In the genomic region with DNA sequence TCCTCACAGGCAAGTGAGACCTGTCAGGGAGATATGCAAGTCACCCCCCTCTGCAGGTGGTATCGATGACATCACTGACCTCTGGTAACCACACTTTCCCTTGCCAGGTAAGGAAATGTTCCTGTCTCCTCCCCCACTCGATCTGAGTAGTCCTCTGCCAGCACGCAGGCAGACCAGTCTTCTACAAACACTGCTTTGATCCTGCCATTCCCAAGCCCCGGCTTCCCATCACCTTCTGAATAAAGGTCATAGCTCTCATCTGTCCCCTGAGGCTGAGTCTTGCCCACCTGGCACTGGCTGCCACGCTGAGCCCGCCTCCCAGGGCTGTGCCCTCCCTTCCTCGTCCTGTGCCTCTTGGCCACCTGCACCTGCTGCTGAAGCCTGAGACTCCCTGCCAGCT, we compare ENCODE assay signal across 12 mouse cellular contexts. TPM values are rescaled to one million over a fixed set of nuclear protein-coding genes. Genes with fewer than 3 reads are reported as not detected.
DNase-seq lines count a peak whose midpoint lies in the region; ATAC-seq lines count a peak whose summit lies in the region.
"Had no signal": no experiment of that assay in that cellular context is flagged by ENCODE, and none has a peak within 500 bp of the region (broad histone marks: within the 10 kb centered on the region; RNA-seq: fewer than 3 reads in every experiment).

No protein-coding gene starts in this region.

- no peak for DNase-seq in hindbrain, embryonic 10.5 days (ENCODE audit: low spot score)
- no peak for DNase-seq in embryonic facial prominence, embryonic 14.5 days (ENCODE audit: low spot score)
- DNase-seq in kidney, postnatal 14 days: peak; percentile 39
- DNase-seq in lung, postnatal 36 days: peak; percentile 85
- DNase-seq in layer of hippocampus, postnatal 14 days (ENCODE audit: low spot score in 2 of 2): no peak
- no peak for DNase-seq in adrenal gland, adult (ENCODE audit: inconsistent age in 2 of 2, low spot score in 1 of 2)
- DNase-seq: cerebellum, postnatal 14 days; heart, postnatal 36 days had no signal

- no peak overlapping the region for H3K9ac ChIP-seq in hindbrain, embryonic 12.5 days
- no peak overlapping the region for H3K9ac ChIP-seq in embryonic facial prominence, embryonic 14.5 days (ENCODE audit: low read depth, low read length)
- H3K9ac ChIP-seq: forebrain, embryonic 12.5 days; midbrain, embryonic 12.5 days had no signal

- WGBS in hindbrain, embryonic 10.5 days: 30% methylated on average over 7 of the region's 7 CpGs
- WGBS in hindbrain, embryonic 12.5 days: 28% methylated on average over 7 of the region's 7 CpGs
- 9% methylated on average over 7 of the region's 7 CpGs for WGBS in embryonic facial prominence, embryonic 14.5 days

- no peaks in the 10 kb centered on the region for H3K9me3 ChIP-seq in hindbrain, embryonic 10.5 days
- H3K9me3 ChIP-seq in hindbrain, embryonic 12.5 days (replicated peaks): no peaks in the 10 kb centered on the region
- H3K9me3 ChIP-seq in embryonic facial prominence, embryonic 14.5 days (ENCODE audit: control insufficient read depth, low read length): no peaks in the 10 kb centered on the region
- H3K9me3 ChIP-seq: forebrain, embryonic 12.5 days; midbrain, embryonic 12.5 days had no signal

- peaks cover 30% of the 10 kb centered on the region for H3K4me1 ChIP-seq in hindbrain, embryonic 10.5 days (replicated peaks)
- H3K4me1 ChIP-seq in hindbrain, embryonic 12.5 days: peaks cover 11% of the 10 kb centered on the region; the same call in 1 of the 2 replicates
- no peaks in the 10 kb centered on the region for H3K4me1 ChIP-seq in embryonic facial prominence, embryonic 14.5 days (ENCODE audit: control insufficient read depth, insufficient read depth, low read length)

- H3K4me2 ChIP-seq in hindbrain, embryonic 12.5 days (replicated peaks): no peak overlapping the region
- H3K4me2 ChIP-seq in embryonic facial prominence, embryonic 14.5 days (ENCODE audit: low read depth, low read length): no peak overlapping the region
- H3K4me2 ChIP-seq: forebrain, embryonic 12.5 days; midbrain, embryonic 12.5 days had no signal

- 0 out of 2 replicates have a peak, but pooled peaks cover 3% of the 10 kb centered on the region for H3K27me3 ChIP-seq in hindbrain, embryonic 10.5 days (ENCODE audit: insufficient read depth, poor library complexity, severe bottlenecking)
- H3K27me3 ChIP-seq in hindbrain, embryonic 12.5 days: peaks cover 2% of the 10 kb centered on the region; the same call in 1 of the 2 replicates
- no peaks in the 10 kb centered on the region; the same call in 1 of the 2 replicates for H3K27me3 ChIP-seq in embryonic facial prominence, embryonic 14.5 days (replicated peaks; ENCODE audit: control insufficient read depth, insufficient read depth, low read length)

- no peak overlapping the region for H3K4me3 ChIP-seq in hindbrain, embryonic 10.5 days
- H3K4me3 ChIP-seq in hindbrain, embryonic 12.5 days: no peak overlapping the region
- H3K4me3 ChIP-seq in embryonic facial prominence, embryonic 14.5 days (ENCODE audit: low read depth, low read length): no peak overlapping the region
- H3K4me3 ChIP-seq: forebrain, embryonic 12.5 days; midbrain, embryonic 12.5 days had no signal

- no peaks in the 10 kb centered on the region for H3K36me3 ChIP-seq in hindbrain, embryonic 10.5 days
- no peaks in the 10 kb centered on the region for H3K36me3 ChIP-seq in hindbrain, embryonic 12.5 days
- no peaks in the 10 kb centered on the region for H3K36me3 ChIP-seq in embryonic facial prominence, embryonic 14.5 days (ENCODE audit: control insufficient read depth, insufficient read depth, low read length)
- H3K36me3 ChIP-seq: forebrain, embryonic 12.5 days; midbrain, embryonic 12.5 days had no signal

- peak overlapping the region; percentile 67; the same call in 1 of the 2 replicates for H3K27ac ChIP-seq in hindbrain, embryonic 10.5 days
- no peak overlapping the region for H3K27ac ChIP-seq in hindbrain, embryonic 12.5 days
- no peak overlapping the region for H3K27ac ChIP-seq in embryonic facial prominence, embryonic 14.5 days (replicated peaks; ENCODE audit: low read depth, low read length)
- H3K27ac ChIP-seq: forebrain, embryonic 12.5 days; midbrain, embryonic 12.5 days had no signal

- ATAC-seq in hindbrain, embryonic 12.5 days (ENCODE audit: low FRiP score): no peak
- ATAC-seq in embryonic facial prominence, embryonic 14.5 days (ENCODE audit: low read depth): peak; percentile 82; the same call in 1 of the 2 replicates
- ATAC-seq in inflammation-experienced regulatory T-cells, adult 6 months: no peak

RNA-seq across cellular contexts. Expression of gene Krt18, which starts 11.2 kb away (rescaled TPM):
- polyA plus RNA-seq in hindbrain, embryonic 10.5 days (2016; fragmentation: Nextera tagmentation; extraction: Ambion mirVana): 38.6 and 53.5 TPM in 2 replicates
- 19.8 and 30.0 TPM in 2 replicates for polyA plus RNA-seq in hindbrain, embryonic 12.5 days (2016; fragmentation: Nextera tagmentation; extraction: Ambion mirVana)
- polyA plus RNA-seq in embryonic facial prominence, embryonic 14.5 days (2014; fragmentation: Nextera tagmentation; extraction: Ambion mirVana): 61.0 and 70.0 TPM in 2 replicates
- 1 to 10 TPM in 1 of 2 experiments, under 1 TPM in 1; 0.45 to 3.4 TPM for total RNA-seq in layer of hippocampus, postnatal 14 days (2021)
- 1 to 10 TPM in 2 of 3 experiments, under 1 TPM in 1; 0.41 to 1.2 (median 1.2) TPM for polyA plus RNA-seq in inflammation-experienced regulatory T-cells, adult 6 months (2017; shearing (Covaris generic))

RNA-seq across cellular contexts. Expression of gene Krt8, which starts 12.5 kb away (rescaled TPM):
- polyA plus RNA-seq in hindbrain, embryonic 10.5 days (2016; fragmentation: Nextera tagmentation; extraction: Ambion mirVana): 43.1 and 55.5 TPM in 2 replicates
- 18.2 and 28.2 TPM in 2 replicates for polyA plus RNA-seq in hindbrain, embryonic 12.5 days (2016; fragmentation: Nextera tagmentation; extraction: Ambion mirVana)
- 69.1 and 105 TPM in 2 replicates for polyA plus RNA-seq in embryonic facial prominence, embryonic 14.5 days (2014; fragmentation: Nextera tagmentation; extraction: Ambion mirVana)
- 1 to 10 TPM in 1 of 2 experiments, under 1 TPM in 1; 0.31 to 1.6 TPM for total RNA-seq in layer of hippocampus, postnatal 14 days (2021)
- under 1 TPM in 1 of 3 experiments, not detected in 2; 0.23 TPM for polyA plus RNA-seq in inflammation-experienced regulatory T-cells, adult 6 months (2017; shearing (Covaris generic))

RNA-seq across cellular contexts. Expression of gene Eif4b, which starts 56.8 kb away (rescaled TPM):
- polyA plus RNA-seq in hindbrain, embryonic 10.5 days (2016; fragmentation: Nextera tagmentation; extraction: Ambion mirVana): 80.4 and 122 TPM in 2 replicates
- 94.0 and 97.1 TPM in 2 replicates for polyA plus RNA-seq in hindbrain, embryonic 12.5 days (2016; fragmentation: Nextera tagmentation; extraction: Ambion mirVana)
- polyA plus RNA-seq in embryonic facial prominence, embryonic 14.5 days (2014; fragmentation: Nextera tagmentation; extraction: Ambion mirVana): 123 and 141 TPM in 2 replicates
- 100 to 1,000 TPM; 179 to 184 TPM for total RNA-seq in layer of hippocampus, postnatal 14 days (2021)
- polyA plus RNA-seq in inflammation-experienced regulatory T-cells, adult 6 months (2017; shearing (Covaris generic)): 100 to 1,000 TPM in 2 of 3 experiments, 10 to 100 TPM in 1; 90.5 to 131 (median 129) TPM

Comparison
In these comparisons a context has a peak if more than half of its experiments do, and no peak if none do; other contexts are left out.
1. DNase-seq: peak in kidney, postnatal 14 days (single experiment) and lung, postnatal 36 days (single experiment); none in hindbrain, embryonic 10.5 days (single experiment), embryonic facial prominence, embryonic 14.5 days (single experiment), layer of hippocampus, postnatal 14 days (0 of 2) and adrenal gland, adult (0 of 2).
2. RNA of gene Krt8, which starts 12.5 kb away (polyA plus RNA-seq): 69.1 to 105 TPM in embryonic facial prominence, embryonic 14.5 days, 43.1 to 55.5 TPM in hindbrain, embryonic 10.5 days and 18.2 to 28.2 TPM in hindbrain, embryonic 12.5 days; 0.23 TPM in inflammation-experienced regulatory T-cells, adult 6 months; every median in the first group is over 10 times any median in the second.